Mouse (Mus musculus) liver, postnatal 0 days (tissue): ENCODE data around the gene Ensa.

Experiments used
- CTCF ChIP-seq: sonication (generic); IDR thresholded peaks from 2 replicates; pipeline ENCODE4 v1.5.1; 2016; ENCODE audit warnings: antibody characterized with exemption, low read depth
- EP300 ChIP-seq: IDR thresholded peaks from 2 replicates; pipeline ENCODE4 v1.6.1; 2016; ENCODE audit warnings: antibody characterized with exemption, low read depth, mild to moderate bottlenecking

GRCm38 (mm10) chr3:95667521-95667920, 42.7 kb downstream of the Ensa start:
- TF ChIP-seq EP300 (no peak), CTCF (no peak)
